Mouse (Mus musculus) ES-Bruce4 (cell line): ENCODE results near the gene Dner. TPM values are rescaled to one million over a fixed set of nuclear protein-coding genes. Genes with fewer than 3 reads are reported as not detected.
"Not testable (repeated sequence)": the region's sequence is repeated elsewhere in the genome, so short reads cannot be mapped to it uniquely, and the experiment has no call there.

Experiments used
- H3K27ac ChIP-seq: 2 replicates; pipeline ENCODE4 v1.5.1; 2012; ENCODE audit warnings: low read length, inconsistent platforms; ENCODE audit not compliant: insufficient read depth
- H3K27me3 ChIP-seq: 2 replicates; pipeline ENCODE4 v1.6.1; 2012; ENCODE audit warnings: mild to moderate bottlenecking, low read length, inconsistent platforms; ENCODE audit not compliant: control insufficient read depth, poor library complexity, insufficient read depth, severe bottlenecking
- H3K36me3 ChIP-seq: 2 replicates; pipeline ENCODE4 v1.6.1; 2012; ENCODE audit warnings: inconsistent platforms, mild to moderate bottlenecking, low read length, moderate library complexity; ENCODE audit not compliant: control insufficient read depth, poor library complexity, insufficient read depth, severe bottlenecking
- H3K4me1 ChIP-seq: one replicate; pipeline ENCODE4 v1.8.1; 2011; ENCODE audit warnings: low read length; ENCODE audit not compliant: control insufficient read depth, insufficient read depth
- H3K4me3 ChIP-seq: 2 replicates; pipeline ENCODE4 v1.5.1; 2011; ENCODE audit warnings: low read depth, mild to moderate bottlenecking, low read length
- H3K9ac ChIP-seq: 2 replicates; pipeline ENCODE4 v1.6.1; 2012; ENCODE audit warnings: low read depth, mild to moderate bottlenecking, inconsistent platforms; ENCODE audit not compliant: poor library complexity, severe bottlenecking
- H3K9me3 ChIP-seq: replicated peaks from 2 replicates; pipeline ENCODE4 v1.6.1; 2012; ENCODE audit warnings: mild to moderate bottlenecking, low read length, inconsistent platforms; ENCODE audit not compliant: control insufficient read depth, poor library complexity, insufficient read depth, severe bottlenecking
- CTCF ChIP-seq: IDR thresholded peaks from one replicate; pipeline ENCODE4 v1.8.1; 2011; ENCODE audit warnings: low read depth, low read length
- EP300 ChIP-seq: IDR thresholded peaks from 2 replicates; pipeline ENCODE4 v1.6.1; 2011; ENCODE audit warnings: low read depth, low read length; ENCODE audit not compliant: insufficient read depth
- POLR2A ChIP-seq: IDR thresholded peaks from one replicate; pipeline ENCODE4 v1.8.1; 2011; ENCODE audit warnings: low read length; ENCODE audit not compliant: insufficient read depth
- polyA plus RNA-seq: library from polyadenylated mRNA; stranded (reverse); fragments of >200 nt; gene quantifications from 2 replicates; pipeline ENCODE4 v1.2.4, GENCODE M21; 2011; ENCODE audit warnings: low read depth; ENCODE audit not compliant: missing spikeins, insufficient read depth, insufficient read length

The Dner gene
- polyA plus RNA-seq, 1 experiment = 9.5 TPM

GRCm38 (mm10) chr1:84347796-84348476, 348.1 kb downstream of the Dner start:
- H3K9me3 ChIP-seq = no peaks in the 10 kb centered on the region
- no peak overlapping the region for H3K4me3 ChIP-seq
- no peaks in the 10 kb centered on the region for H3K4me1 ChIP-seq
- no peaks in the 10 kb centered on the region for H3K27me3 ChIP-seq
- no peak overlapping the region for H3K27ac ChIP-seq
- no peaks in the 10 kb centered on the region for H3K36me3 ChIP-seq
- H3K9ac ChIP-seq = no peak overlapping the region
- TF ChIP-seq CTCF = no peak
- TF ChIP-seq EP300 = no peak
- TF ChIP-seq POLR2A = no peak

- not testable (repeated sequence) for H3K4me1 ChIP-seq, H3K9me3 ChIP-seq, H3K27me3 ChIP-seq, H3K36me3 ChIP-seq, H3K9ac ChIP-seq, H3K4me3 ChIP-seq
- peak overlapping the region; percentile 93; the same call in 1 of the 2 replicates for H3K27ac ChIP-seq
These were observed 363.2 kb downstream of the Dner start for GRCm38 (mm10) chr1:84332797-84333196.

- not testable (repeated sequence) for H3K36me3 ChIP-seq, H3K4me1 ChIP-seq, H3K27me3 ChIP-seq, H3K9me3 ChIP-seq
- Histone ChIP-seq H3K4me3 (peak overlapping the region; percentile 63), H3K27ac (peak overlapping the region; percentile 95), H3K9ac (peak overlapping the region; percentile 58)
These were observed 364.2 kb downstream of the Dner start for GRCm38 (mm10) chr1:84331861-84332260.

GRCm38 (mm10) chr1:84325309-84325708, 370.7 kb downstream of the Dner start:
- no peak for TF ChIP-seq CTCF
- TF ChIP-seq POLR2A = no peak
- no peak for TF ChIP-seq EP300
- Histone ChIP-seq H3K9me3 (peaks cover 9% of the 10 kb centered on the region), H3K27me3 (no peaks in the 10 kb centered on the region), H3K4me1 (no peaks in the 10 kb centered on the region), H3K27ac (no peak overlapping the region), H3K9ac (no peak overlapping the region), H3K4me3 (no peak overlapping the region), H3K36me3 (no peaks in the 10 kb centered on the region)

- Histone ChIP-seq H3K27ac (no peak overlapping the region), H3K4me1 (no peaks in the 10 kb centered on the region), H3K9ac (no peak overlapping the region), H3K4me3 (no peak overlapping the region), H3K27me3 (no peaks in the 10 kb centered on the region), H3K36me3 (no peaks in the 10 kb centered on the region), H3K9me3 (no peaks in the 10 kb centered on the region)
- TF ChIP-seq EP300 (no peak), CTCF (no peak), POLR2A (no peak)
These were observed 374.7 kb downstream of the Dner start for GRCm38 (mm10) chr1:84321327-84321726.

Other genes with a start within 250 kb of the Dner start
- 11.1 and 13.5 TPM in 2 replicates for gene Fbxo36, start 143.6 kb upstream of the Dner start, polyA plus RNA-seq
- 665 and 675 TPM in 2 replicates for gene Trip12, start 144.3 kb upstream of the Dner start, polyA plus RNA-seq
- gene Slc16a14, start 238.9 kb upstream of the Dner start, polyA plus RNA-seq = 0.54 TPM in 1 of 2 replicates, not detected in the other